Mouse (Mus musculus) frontal cortex, adult (tissue): Measurements from ENCODE around the gene Stpg2.
"Not testable (repeated sequence)": the region's sequence is repeated elsewhere in the genome, so short reads cannot be mapped to it uniquely, and the experiment has no call there.

ENCODE experiments used
- ATAC-seq: cut with Nextera tagmentation; 2 replicates; pipeline ENCODE4 v1.9.2; 2017; ENCODE audit warnings: mild to moderate bottlenecking, moderate library complexity, mixed read lengths; ENCODE audit not compliant: low TSS enrichment

Gene Stpg2

DNA sequence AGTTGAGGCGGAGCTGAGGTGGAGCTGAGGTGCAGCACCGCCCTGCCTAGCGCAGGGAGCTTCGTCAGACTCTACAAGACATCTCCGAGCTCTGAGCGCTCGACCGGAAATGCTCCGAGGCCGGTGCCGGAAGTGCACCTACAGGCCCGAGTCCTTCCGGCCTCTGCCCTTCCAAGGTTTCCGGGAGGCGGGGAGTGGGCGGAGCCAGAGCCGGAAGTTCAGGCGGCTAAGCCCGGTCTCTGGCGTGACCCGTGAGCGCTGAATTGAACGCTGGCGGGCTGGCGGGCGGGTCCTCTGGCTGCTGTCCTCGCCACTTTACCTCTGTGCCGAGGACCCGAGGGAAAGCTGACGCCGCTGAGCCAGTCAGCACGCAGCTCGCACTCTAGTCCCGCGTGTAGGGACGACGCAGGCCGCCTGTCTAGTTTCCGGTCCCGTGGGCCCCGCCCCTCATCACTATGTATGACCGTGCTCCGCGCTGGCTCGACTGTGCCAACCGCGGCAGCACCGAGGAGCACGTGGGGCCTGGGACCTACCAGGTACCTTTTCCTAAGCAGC is at the start of gene Stpg2:
TSS of gene Stpg2 (plus strand) at position 251 of the 555 bp plus-strand sequence.
- ATAC-seq: peak; percentile 97

DNA sequence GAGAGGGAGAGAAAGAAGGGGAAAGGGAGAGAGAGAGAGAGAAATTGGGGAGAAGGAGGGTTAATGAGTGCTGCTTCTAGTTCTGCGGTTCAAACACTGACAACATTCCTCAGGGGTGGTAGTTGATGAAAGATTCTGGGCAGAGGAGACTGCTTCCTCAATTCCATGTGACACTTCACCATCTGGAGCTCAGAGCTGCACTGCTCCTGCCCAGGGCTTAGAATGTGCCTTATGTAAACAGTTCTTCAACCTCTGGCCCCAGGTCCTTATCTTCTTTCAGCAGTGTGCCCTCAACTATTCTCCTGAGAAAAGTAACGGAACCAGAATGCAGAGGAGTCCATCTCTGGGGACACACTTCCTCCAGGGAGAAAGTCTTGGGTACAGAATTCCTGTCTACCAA is 43.3 kb upstream of the Stpg2 start:
- ATAC-seq: peak; percentile 85

DNA sequence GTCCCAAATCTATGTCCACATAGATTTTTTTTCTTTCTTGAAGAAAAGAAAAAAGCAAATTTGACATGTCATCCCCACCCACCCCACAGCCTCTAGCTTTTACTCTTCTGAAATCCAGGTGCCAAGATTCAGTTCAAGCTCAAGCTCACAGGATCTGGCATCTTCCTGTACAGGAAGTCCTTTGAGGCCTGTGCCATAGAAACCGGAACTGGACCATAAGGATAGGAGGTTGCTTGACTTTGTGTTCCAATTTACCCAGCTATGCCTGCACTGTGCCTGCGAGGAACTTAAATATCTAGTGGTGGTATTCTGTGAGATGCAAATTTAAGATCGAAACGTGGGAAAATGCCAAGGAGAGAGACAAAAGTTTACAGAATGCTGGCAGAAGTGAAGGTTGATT is 42.8 kb upstream of the Stpg2 start:
- ATAC-seq: 0 out of 2 replicates have a peak, but pooled peaks have one; percentile 20

DNA sequence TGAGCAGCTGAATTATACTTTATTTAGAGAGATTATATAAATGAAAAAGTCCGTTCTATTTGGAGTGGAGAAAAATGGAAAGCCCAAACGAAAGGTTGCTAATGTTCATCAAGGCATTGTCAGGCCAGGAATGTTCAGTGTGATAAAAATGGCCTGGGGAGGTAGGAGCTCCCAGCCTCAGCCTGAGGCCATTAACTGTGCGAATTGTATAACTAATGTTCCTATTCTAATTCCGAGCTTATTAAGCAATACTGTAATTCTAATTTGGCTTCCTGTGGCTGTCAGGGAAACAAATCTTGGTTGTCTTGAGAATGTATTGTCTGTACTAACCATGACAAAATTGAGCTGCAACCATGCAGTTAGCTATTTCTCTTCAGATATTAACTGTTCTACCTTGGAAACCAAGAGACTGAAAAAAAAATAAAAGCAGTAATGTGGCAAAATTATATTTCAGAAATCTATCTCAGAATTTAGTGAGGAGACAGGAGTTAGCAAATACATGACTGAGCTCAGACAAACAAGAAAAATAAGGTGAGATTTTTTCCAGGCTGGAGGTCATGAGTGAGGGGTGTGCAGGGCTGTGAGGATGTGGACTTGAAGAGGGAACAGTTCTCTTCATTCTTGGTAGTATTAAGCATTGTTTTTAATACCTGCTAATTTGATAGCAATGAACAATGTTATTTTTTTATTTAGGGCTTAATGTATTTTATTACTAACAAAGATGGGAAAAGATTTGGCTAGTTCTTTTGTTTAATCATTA is 36.8 kb upstream of the Stpg2 start:
- no peak for ATAC-seq

DNA sequence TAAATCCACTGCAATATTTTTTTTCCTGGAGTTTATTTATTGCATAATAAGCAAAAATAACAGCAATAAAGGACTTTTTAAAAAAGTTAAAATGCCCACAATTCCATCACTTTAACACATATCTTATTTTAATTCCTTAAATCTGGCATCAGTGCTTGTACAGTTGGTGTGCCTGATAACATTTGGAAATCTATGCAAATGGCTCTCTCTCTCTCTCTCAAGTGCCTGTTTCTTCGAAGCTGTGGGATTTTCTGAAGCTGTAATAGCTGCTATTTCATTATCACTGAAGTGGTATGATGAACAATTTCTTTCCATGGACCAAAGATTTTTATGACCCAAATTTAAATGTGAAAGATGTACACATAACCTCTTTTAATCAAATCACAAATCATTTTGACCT is 35.8 kb upstream of the Stpg2 start:
- peak; percentile 78 for ATAC-seq

DNA sequence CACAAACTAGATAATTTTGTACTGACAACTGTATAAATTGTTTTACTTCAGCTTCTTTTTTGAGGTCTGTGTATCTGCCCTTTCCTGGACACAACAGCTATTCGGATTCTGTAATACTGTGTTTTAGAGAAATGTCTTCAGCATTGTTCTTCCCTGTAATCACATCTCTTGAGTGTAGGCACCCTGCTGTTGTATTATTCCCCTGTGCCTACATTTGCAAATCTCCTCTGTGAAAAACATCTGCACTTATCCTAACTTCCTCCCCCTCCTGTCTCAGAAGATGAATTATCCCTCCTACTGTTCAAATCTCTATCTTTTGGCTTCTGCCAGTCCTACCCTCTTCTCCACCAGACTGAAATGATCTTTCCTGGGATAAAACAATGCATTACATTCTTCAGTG is 28.6 kb upstream of the Stpg2 start:
- ATAC-seq: no peak

DNA sequence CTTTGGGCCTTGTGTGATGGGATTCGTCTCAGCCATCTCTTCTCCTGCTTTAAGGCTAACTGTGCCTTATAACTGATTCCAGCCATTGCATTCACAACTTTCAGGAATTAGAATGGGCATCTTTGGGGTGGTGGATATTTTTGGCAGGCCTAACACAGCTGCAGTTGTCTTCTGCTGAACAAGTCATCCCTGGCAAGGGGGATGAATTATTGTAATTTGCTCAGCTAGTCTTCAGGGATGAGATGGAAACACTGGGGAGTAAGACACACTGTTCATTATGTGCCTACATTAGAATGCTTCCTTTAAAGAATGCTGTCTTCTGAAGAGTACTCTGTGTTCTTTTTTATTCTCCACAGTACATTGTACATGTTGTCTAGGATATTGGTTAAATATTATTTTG is 14.0 kb upstream of the Stpg2 start:
- ATAC-seq: peak; percentile 67; the same call in 1 of the 2 replicates

DNA sequence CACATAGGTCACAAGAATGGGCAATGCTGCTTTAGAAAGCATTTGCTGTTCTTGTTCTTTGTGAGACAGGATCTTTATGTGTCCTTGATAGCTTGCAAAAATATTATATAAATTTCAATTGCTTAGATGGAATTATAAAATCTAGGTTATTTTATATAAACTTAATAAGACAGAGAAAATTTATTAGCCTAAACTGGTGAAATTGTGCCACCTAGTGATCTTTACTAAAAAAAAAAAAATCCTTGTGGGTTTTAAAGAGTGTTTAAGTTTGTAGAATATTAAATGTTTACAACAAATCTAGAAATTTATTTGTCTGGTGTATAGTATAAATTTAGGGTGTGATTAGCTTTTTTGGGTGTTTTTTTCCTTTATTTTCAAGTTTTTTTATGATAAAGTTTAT is 11.6 kb upstream of the Stpg2 start:
- ATAC-seq: no peak

DNA sequence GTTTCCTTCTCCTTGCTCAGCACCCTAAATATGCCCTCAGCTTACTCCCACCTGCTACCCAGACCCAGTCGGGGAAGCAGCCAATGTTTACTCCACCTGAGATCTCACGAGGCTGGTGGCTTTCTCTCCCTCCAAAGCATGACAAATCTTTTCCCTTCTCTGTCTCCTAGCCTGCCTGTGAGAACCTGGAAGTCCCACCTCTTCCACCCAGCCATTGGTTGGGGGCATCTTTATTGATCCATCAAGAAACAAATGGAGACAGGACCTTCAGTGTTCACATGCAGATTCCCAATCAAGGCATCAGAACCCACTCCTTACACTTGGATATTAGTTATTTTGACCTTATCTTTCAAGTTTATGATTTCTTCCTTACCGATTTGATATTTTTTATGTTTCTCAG is 7.1 kb upstream of the Stpg2 start:
- ATAC-seq: no peak

DNA sequence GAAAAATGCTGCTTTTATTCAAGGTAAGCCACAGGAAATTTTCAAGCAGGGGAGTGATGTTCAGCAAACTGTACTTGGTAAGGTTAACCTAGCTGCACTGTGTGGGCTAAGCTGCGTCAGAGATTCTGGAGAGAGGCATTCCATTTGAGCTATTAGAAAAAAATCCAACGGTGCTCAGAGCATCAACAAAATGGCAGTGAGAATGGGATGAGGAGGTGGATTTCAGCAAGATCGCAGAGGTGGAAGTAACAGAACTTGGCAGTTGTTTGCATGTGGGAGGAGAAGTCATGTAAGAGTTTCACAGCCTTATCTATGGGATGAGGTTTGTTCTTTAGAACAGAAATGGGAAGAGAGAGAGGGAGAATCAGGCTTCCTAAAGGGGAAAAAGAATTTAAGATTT is 5.2 kb upstream of the Stpg2 start:
- peak; percentile 83 for ATAC-seq

DNA sequence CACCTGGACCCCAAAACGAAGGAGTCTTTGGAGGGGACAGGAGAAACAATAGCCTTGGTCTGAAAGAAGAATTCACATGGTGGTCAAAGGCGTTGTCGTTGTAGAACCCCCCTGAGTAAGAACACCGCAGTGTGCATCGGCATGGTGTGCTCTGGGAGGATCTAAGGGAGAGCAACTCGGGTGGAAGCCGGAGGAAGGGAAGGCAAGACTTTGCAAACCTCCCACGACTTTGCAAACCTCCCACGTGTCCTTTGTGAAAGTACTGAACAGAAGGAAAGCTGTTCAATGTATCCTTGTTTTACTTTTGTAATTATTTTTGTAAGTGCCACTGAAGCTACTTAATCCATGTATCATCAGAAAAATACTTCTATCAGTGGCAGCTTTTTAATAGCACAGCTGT is 11.5 kb downstream of the Stpg2 start:
- peak; percentile 97 for ATAC-seq

DNA sequence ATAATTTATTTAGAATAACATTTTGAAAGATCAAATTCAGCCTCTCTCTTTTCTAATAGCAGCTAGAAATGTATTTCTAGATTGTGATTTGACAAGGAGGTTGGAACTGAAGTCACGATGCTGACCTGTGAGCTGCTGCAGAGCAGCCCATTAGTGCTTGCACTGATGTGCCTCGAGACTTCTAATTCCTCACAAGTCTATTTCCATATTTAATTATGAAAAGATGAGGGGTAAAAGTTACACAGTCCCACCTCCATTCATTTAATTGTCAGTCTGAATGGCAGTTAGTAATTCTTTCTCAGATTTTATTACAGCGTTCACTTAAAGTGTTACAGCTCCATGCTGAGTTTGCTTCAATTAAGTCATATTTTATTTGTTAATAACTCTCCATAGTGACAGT is 19.6 kb downstream of the Stpg2 start:
- ATAC-seq: no peak

DNA sequence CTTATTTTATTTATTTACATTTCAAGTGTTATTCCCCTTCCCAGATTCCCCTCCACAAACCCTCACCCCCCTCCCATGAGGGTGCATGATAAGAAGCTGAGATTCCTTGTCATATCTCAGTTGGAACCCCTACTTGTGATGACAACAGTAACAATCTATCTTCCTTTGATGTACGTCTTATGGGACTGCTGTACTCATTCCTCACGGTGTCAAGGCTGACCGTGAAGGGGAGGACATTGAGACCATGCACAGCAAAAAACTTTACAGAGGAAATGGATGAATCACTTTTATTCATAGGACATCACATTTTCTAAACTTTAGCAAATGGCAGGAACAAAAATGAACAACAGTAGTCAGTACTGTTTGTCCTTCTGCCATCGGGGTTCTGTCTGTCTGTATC is 21.3 kb downstream of the Stpg2 start:
- ATAC-seq: no peak

DNA sequence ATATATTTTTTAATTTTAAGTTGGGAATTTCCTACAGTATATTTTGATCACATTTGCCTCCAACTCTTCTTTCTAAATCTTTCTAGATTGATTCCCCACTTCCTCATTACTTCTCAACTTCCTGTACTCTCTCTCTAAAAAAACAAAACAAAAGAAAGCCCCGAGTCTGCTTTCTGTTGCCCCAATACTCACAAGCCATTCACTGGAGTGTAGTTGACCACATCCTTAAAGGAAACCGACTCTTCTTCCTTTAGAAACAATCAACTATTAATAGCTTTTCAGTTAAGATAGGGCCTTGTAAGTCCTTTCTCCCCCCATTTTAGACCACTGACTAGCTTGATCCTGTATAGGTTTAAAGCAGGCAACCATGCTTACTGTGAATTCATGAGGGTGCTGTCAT is 39.7 kb downstream of the Stpg2 start:
- no peak for ATAC-seq

DNA sequence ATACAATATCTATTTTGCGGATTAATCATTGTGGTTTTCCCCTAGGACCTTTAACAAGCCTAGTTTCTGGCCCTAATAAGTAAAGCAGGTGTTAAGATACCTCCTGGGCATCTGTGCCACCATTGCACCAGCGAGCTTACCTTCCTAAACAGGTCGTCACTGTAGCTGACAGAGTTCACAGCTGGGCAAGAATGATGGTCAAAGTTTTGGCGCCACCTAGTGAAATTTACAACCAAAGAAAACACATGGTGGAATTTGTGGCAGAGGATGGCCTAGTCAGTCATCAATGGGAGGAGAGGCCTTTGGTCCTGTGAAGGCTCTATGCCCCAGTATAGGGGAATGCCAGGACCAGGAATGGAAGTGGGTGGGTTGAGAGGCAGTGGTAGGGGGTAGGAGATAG is 41.0 kb downstream of the Stpg2 start:
- ATAC-seq: no peak

DNA sequence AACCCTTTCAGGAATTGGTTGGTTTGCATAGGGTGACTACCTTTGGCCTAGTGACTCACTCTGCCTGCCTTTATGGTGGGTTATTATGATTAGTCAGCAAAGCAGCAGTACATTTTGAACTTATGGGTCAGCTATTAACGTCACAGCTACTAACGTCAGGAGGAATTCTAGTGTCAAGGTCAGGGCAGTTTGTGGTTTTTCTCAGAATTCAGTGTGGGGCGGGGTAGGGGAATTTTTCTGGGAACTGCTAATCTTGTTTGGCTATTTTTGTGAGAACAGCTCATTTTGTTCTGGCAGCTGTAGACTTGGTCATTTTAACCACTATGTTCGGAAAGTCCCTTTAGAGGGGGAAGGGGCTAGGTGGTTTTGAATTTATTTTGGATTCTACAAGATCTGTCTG is 56.9 kb downstream of the Stpg2 start:
- not testable (repeated sequence) for ATAC-seq

DNA sequence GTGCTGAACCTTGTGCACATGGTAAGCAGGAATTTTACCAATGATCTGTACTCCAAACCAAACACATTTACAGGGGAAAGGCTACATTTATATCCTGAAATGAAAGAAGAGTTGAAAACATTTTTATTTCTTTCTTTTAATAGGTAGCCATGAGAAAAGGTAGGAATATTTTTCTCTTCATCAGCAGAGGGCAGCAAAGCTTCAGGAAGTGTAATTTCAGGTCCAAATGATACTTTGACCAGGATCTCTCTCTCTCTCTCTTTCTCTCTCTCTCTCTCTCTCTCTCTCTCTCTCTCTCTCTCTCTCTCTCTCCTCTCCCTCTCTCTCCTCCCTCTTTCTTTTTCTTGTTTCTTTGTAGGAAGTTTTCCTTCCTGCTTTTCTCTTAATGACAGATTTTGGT is 92.4 kb downstream of the Stpg2 start:
- no peak for ATAC-seq

DNA sequence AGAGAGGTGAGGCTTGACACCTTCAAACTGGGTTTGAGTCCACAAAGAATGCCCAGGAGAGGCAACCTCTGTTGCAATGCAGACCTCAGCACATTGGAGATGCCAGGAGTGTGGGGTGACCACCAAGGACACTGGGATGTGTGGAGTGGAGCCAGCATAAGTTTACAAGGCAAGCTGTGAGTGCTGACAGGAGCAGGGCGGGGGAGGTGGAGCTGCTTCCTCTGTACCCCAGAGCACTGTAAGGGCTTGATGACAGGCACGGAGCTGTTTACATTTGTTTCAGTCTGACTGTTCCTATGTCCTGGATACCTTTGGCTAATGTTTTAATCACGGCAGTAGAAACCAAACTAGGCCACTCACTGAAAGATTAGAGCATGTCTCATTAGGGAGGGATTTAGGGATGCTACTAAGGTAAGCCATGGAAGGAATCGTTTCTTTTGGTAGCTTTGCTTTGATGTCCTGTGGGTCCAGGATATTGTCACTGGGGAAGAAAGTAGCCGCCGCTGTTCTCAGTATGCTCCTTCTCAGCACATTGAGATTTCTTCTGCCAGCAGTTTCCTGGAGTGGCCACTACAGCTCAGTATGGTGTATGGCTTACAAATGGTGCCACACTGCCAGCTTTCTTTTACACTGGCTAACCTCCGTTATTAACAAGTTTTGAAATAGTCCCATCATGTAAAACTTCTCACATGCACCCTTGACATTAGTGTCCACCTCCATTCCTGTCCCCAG is 102.8 kb downstream of the Stpg2 start:
- ATAC-seq: no peak

DNA sequence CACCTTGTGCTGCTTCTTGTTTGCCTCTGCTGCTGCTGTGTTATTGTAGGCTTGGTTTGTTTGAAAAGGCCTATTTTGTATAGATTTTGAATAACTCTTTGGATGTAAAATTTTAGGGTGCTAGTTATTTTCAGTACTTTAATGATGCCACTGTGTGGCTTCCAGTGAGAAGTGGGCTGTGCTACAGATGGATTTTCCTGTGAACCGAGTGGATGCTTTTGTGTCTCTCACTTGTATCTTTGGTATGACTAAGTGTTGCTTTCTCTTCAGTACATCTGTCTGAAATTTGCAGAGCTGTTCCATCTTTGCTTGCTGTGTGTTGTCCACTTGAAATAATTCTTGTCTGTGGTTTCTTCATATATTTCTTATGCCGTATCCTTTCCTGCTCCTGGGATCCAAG is 106.2 kb downstream of the Stpg2 start:
- ATAC-seq: peak; percentile 99

DNA sequence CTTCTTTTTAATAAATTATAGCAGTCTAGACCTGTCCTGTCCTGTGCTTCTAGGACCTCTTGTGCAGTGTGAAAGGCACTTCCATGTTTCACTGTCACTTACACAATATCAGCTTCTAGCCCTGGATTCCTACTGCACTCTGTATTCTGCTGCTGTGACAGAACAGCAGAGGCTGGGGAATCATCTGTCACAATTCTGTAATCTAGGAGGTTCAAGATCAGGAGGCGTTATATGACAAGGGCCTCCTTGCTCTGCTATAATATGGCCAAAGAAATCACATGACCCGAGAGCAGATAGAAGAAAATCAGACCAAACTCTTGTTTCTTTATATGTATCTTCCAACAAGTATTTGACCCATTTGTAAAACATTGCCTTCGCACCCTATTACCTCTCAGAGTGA is 175.0 kb downstream of the Stpg2 start:
- no peak for ATAC-seq

DNA sequence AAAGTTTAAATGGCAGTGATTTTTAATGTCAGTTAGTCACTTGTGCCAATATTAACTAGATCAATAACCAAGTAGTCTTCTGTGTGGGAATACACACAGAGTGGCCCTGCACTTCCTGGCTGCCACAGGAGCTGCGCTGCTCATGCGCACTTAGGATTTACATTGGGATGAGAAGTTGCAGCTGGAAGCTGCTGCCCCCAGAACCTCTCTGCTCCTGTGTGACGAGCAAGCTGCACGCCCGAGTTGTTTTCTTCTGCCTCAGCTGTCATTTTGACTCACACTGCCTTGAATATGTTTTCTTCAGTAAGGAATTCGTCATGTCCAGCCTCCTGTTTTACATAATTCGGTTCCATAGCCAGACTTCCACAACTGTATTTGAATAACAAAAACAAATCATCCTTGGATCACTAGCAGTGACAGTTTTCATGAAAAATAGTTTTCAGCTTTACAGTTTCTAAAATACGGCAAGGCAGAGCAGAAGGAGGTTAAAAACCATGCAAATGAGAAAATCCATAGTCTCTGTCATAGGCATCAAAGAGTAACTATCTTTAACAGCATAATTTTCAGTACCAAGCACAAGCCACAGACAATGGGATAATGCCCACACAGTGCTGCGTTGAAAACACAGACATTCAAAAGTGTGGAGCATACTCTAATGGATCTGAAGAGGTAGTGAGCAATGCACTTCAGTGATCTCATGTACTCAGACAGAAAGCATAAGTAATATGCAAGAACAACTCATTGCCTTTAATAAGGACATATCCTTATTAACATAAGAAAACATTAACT is 191.8 kb downstream of the Stpg2 start:
- ATAC-seq: peak; percentile 92

DNA sequence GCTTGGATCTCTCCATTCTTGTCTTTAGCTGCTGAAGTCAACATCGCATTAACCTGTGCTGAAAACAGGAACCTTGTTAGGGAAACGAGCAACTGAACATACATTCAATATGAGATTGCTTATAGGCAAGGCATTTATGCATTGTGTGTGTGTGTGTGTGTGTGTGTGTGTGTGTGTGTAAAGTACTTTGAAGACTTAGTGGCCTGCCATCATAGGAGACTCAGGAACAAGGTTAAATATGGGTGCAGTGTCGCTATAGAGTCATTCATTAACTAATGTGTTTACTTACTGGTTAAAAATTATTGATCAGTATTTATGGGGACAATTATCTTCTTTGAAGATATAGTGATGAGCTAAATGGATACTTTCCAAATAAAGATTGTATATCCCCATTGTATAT is 199.2 kb downstream of the Stpg2 start:
- ATAC-seq: no peak
